Mouse (Mus musculus): ENCODE measurements around the gene Cnot6l. TPM values are rescaled to one million over a fixed set of nuclear protein-coding genes. Genes with fewer than 3 reads are reported as not detected.

Cnot6l gene
- polyA plus RNA-seq, 1 experiment from 2014 or later: 11.5 TPM

GRCm38 (mm10) chr5:96189761-96190160 is 25.8 kb upstream of the Cnot6l start:
- Histone ChIP-seq H3K27me3 (replicated peaks) (no peaks in the 10 kb centered on the region), H3K36me3 (no peaks in the 10 kb centered on the region), H3K4me2 (no peak overlapping the region), H3K9me3 (no peaks in the 10 kb centered on the region), H3K4me3 (no peak overlapping the region), H3K9ac (no peak overlapping the region), H3K27ac (replicated peaks) (no peak overlapping the region), H3K4me1 (no peaks in the 10 kb centered on the region)
- no peak for ATAC-seq (ENCODE audit: extremely low read depth, insufficient number of reproducible peaks, low FRiP score, low TSS enrichment)
- 84% methylated on average over 1 of the region's 1 CpGs for WGBS

- Histone ChIP-seq H3K9ac (no peak overlapping the region), H3K4me2 (no peak overlapping the region), H3K9me3 (no peaks in the 10 kb centered on the region), H3K4me1 (peaks cover 3% of the 10 kb centered on the region), H3K4me3 (no peak overlapping the region), H3K27me3 (replicated peaks) (no peaks in the 10 kb centered on the region), H3K36me3 (no peaks in the 10 kb centered on the region), H3K27ac (replicated peaks) (no peak overlapping the region)
- WGBS: 14% methylated on average over 2 of the region's 2 CpGs
- ATAC-seq (ENCODE audit: extremely low read depth, insufficient number of reproducible peaks, low FRiP score, low TSS enrichment): no peak
These were observed 20.0 kb upstream of the Cnot6l start for GRCm38 (mm10) chr5:96183987-96184386.

GRCm38 (mm10) chr5:96183211-96183610 is 19.2 kb upstream of the Cnot6l start:
- Histone ChIP-seq H3K9ac (no peak overlapping the region), H3K27me3 (replicated peaks) (no peaks in the 10 kb centered on the region), H3K9me3 (no peaks in the 10 kb centered on the region), H3K27ac (replicated peaks) (no peak overlapping the region), H3K4me1 (peaks cover 3% of the 10 kb centered on the region), H3K4me2 (no peak overlapping the region), H3K36me3 (no peaks in the 10 kb centered on the region), H3K4me3 (no peak overlapping the region)
- 79% methylated on average over 2 of the region's 2 CpGs for WGBS
- ATAC-seq (ENCODE audit: extremely low read depth, insufficient number of reproducible peaks, low FRiP score, low TSS enrichment): no peak

- Histone ChIP-seq H3K27ac (replicated peaks) (no peak overlapping the region), H3K36me3 (no peaks in the 10 kb centered on the region), H3K4me3 (no peak overlapping the region), H3K4me1 (no peaks in the 10 kb centered on the region), H3K4me2 (no peak overlapping the region), H3K9me3 (no peaks in the 10 kb centered on the region), H3K9ac (no peak overlapping the region), H3K27me3 (replicated peaks) (no peaks in the 10 kb centered on the region)
- 67% methylated on average over 11 of the region's 11 CpGs for WGBS
- no peak for ATAC-seq (ENCODE audit: extremely low read depth, insufficient number of reproducible peaks, low FRiP score, low TSS enrichment)
These were observed 12.9 kb upstream of the Cnot6l start for GRCm38 (mm10) chr5:96176879-96177358.

GRCm38 (mm10) chr5:96176121-96176520 is 12.2 kb upstream of the Cnot6l start:
- Histone ChIP-seq H3K36me3 (no peaks in the 10 kb centered on the region), H3K4me2 (no peak overlapping the region), H3K4me3 (no peak overlapping the region), H3K9ac (no peak overlapping the region), H3K27ac (replicated peaks) (no peak overlapping the region), H3K4me1 (no peaks in the 10 kb centered on the region), H3K9me3 (no peaks in the 10 kb centered on the region), H3K27me3 (replicated peaks) (no peaks in the 10 kb centered on the region)
- WGBS: 64% methylated on average over 9 of the region's 9 CpGs
- ATAC-seq (ENCODE audit: extremely low read depth, insufficient number of reproducible peaks, low FRiP score, low TSS enrichment): no peak

- Histone ChIP-seq H3K36me3 (no peaks in the 10 kb centered on the region), H3K9me3 (peaks cover 3% of the 10 kb centered on the region; the same call in 1 of the 2 replicates), H3K9ac (no peak overlapping the region), H3K4me2 (no peak overlapping the region), H3K27me3 (replicated peaks) (no peaks in the 10 kb centered on the region), H3K4me3 (no peak overlapping the region), H3K4me1 (no peaks in the 10 kb centered on the region), H3K27ac (replicated peaks) (no peak overlapping the region)
- WGBS: 82% methylated on average over 4 of the region's 4 CpGs
- ATAC-seq (ENCODE audit: extremely low read depth, insufficient number of reproducible peaks, low FRiP score, low TSS enrichment): no peak
These were observed 7.8 kb upstream of the Cnot6l start for GRCm38 (mm10) chr5:96171765-96172164.

GRCm38 (mm10) chr5:96170443-96170842 is 6.5 kb upstream of the Cnot6l start:
- no peak overlapping the region for H3K4me2 ChIP-seq
- H3K36me3 ChIP-seq: no peaks in the 10 kb centered on the region
- no peak overlapping the region for H3K9ac ChIP-seq
- no peak overlapping the region for H3K27ac ChIP-seq (replicated peaks)
- 68% methylated on average over 3 of the region's 3 CpGs for WGBS
- H3K4me3 ChIP-seq: no peak overlapping the region
- H3K4me1 ChIP-seq: no peaks in the 10 kb centered on the region
- ATAC-seq (ENCODE audit: extremely low read depth, insufficient number of reproducible peaks, low FRiP score, low TSS enrichment): no peak
- H3K9me3 ChIP-seq: peaks cover 5% of the 10 kb centered on the region; the same call in 1 of the 2 replicates
- H3K27me3 ChIP-seq (replicated peaks): no peaks in the 10 kb centered on the region

- no peak overlapping the region for H3K4me3 ChIP-seq
- no peak overlapping the region for H3K4me2 ChIP-seq
- 67% methylated on average over 2 of the region's 2 CpGs for WGBS
- H3K9me3 ChIP-seq: peaks cover 5% of the 10 kb centered on the region; the same call in 1 of the 2 replicates
- ATAC-seq (ENCODE audit: extremely low read depth, insufficient number of reproducible peaks, low FRiP score, low TSS enrichment): no peak
- H3K4me1 ChIP-seq: peaks cover 14% of the 10 kb centered on the region
- H3K9ac ChIP-seq: no peak overlapping the region
- H3K27ac ChIP-seq (replicated peaks): no peak overlapping the region
- H3K36me3 ChIP-seq: no peaks in the 10 kb centered on the region
- H3K27me3 ChIP-seq (replicated peaks): no peaks in the 10 kb centered on the region
These were observed 2.8 kb upstream of the Cnot6l start for GRCm38 (mm10) chr5:96166761-96167160.

- Histone ChIP-seq H3K4me1 (peaks cover 23% of the 10 kb centered on the region), H3K27me3 (replicated peaks) (no peaks in the 10 kb centered on the region), H3K36me3 (no peaks in the 10 kb centered on the region), H3K4me3 (peak overlapping the region; percentile 90), H3K9ac (peak overlapping the region; percentile 97), H3K9me3 (peaks cover 5% of the 10 kb centered on the region; the same call in 1 of the 2 replicates), H3K27ac (replicated peaks) (peak overlapping the region; percentile 100), H3K4me2 (peak overlapping the region; percentile 80)
- WGBS: 0% methylated on average over 1 of the region's 1 CpGs
- ATAC-seq (ENCODE audit: extremely low read depth, insufficient number of reproducible peaks, low FRiP score, low TSS enrichment): no peak
These were observed 463 bp downstream of the Cnot6l start for GRCm38 (mm10) chr5:96163396-96164020.

- WGBS: under 1% methylated on average over 56 of the region's 56 CpGs
- ATAC-seq (ENCODE audit: extremely low read depth, insufficient number of reproducible peaks, low FRiP score, low TSS enrichment): peak; percentile 84
- H3K4me1 ChIP-seq: peaks cover 23% of the 10 kb centered on the region
- peak overlapping the region; percentile 90 for H3K4me3 ChIP-seq
- peak overlapping the region; percentile 97 for H3K9ac ChIP-seq
- H3K36me3 ChIP-seq: no peaks in the 10 kb centered on the region
- peak overlapping the region; percentile 100 for H3K27ac ChIP-seq (replicated peaks)
- H3K9me3 ChIP-seq: peaks cover 5% of the 10 kb centered on the region; the same call in 1 of the 2 replicates
- H3K4me2 ChIP-seq: peak overlapping the region; percentile 80
- H3K27me3 ChIP-seq (replicated peaks): no peaks in the 10 kb centered on the region
These were observed 1.3 kb downstream of the Cnot6l start for GRCm38 (mm10) chr5:96162399-96163331.

- Histone ChIP-seq H3K4me3 (peak overlapping the region; percentile 90), H3K9ac (peak overlapping the region; percentile 97), H3K9me3 (peaks cover 3% of the 10 kb centered on the region; the same call in 1 of the 2 replicates), H3K4me2 (peak overlapping the region; percentile 80), H3K4me1 (peaks cover 23% of the 10 kb centered on the region), H3K36me3 (no peaks in the 10 kb centered on the region), H3K27me3 (replicated peaks) (no peaks in the 10 kb centered on the region), H3K27ac (replicated peaks) (peak overlapping the region; percentile 100)
- peak; percentile 49; the same call in 1 of the 2 replicates for ATAC-seq (ENCODE audit: extremely low read depth, insufficient number of reproducible peaks, low FRiP score, low TSS enrichment)
- under 1% methylated on average over 85 of the region's 114 CpGs for WGBS
These were observed 2.2 kb downstream of the Cnot6l start for GRCm38 (mm10) chr5:96161578-96162398.

Measured in heart, embryonic 13.5 days (tissue).